Mouse (Mus musculus) midbrain, postnatal 0 days (tissue): ENCODE data around the gene 1700092M07Rik. TPM values are rescaled to one million over a fixed set of nuclear protein-coding genes. Genes with fewer than 3 reads are reported as not detected.

Experiments
- ATAC-seq: fragments of 200-750 bp; cut with Nextera tagmentation; 2 replicates; pipeline ENCODE4 v1.8.0; 2017; ENCODE audit warnings: moderate number of reproducible peaks, mild to moderate bottlenecking, moderate TSS enrichment, moderate library complexity; ENCODE audit not compliant: low FRiP score
- DNase-seq: peaks from one replicate; pipeline ENCODE4 v3.0.0-alpha.2; 2015; ENCODE audit warnings: low spot score
- H3K27ac ChIP-seq: fragments of 300-500 bp; sonication (generic); 2 replicates; pipeline ENCODE4 v1.5.1; 2014; ENCODE audit warnings: low read depth, mild to moderate bottlenecking, low read length, mixed read lengths
- H3K27me3 ChIP-seq: fragments of 300-500 bp; sonication (generic); 2 replicates; pipeline ENCODE4 v1.6.1; 2014; ENCODE audit warnings: low read length, control low read depth, mixed read lengths; ENCODE audit not compliant: insufficient read depth
- H3K36me3 ChIP-seq: fragments of 300-500 bp; sonication (generic); 2 replicates; pipeline ENCODE4 v1.6.1; 2014; ENCODE audit warnings: low read length, control low read depth, mixed read lengths; ENCODE audit not compliant: insufficient read depth
- H3K4me1 ChIP-seq: fragments of 300-500 bp; sonication (generic); 2 replicates; pipeline ENCODE4 v1.6.1; 2014; ENCODE audit warnings: mild to moderate bottlenecking, control low read depth, antibody characterized with exemption, low read length, mixed read lengths; ENCODE audit not compliant: insufficient read depth
- H3K4me2 ChIP-seq: fragments of 300-500 bp; sonication (generic); 2 replicates; pipeline ENCODE4 v1.6.1; 2014; ENCODE audit warnings: low read depth, mild to moderate bottlenecking, low read length, mixed read lengths; ENCODE audit not compliant: poor library complexity, severe bottlenecking
- H3K4me3 ChIP-seq: fragments of 300-500 bp; sonication (generic); 2 replicates; pipeline ENCODE4 v1.5.1; 2014; ENCODE audit warnings: low read depth, mild to moderate bottlenecking, low read length, moderate library complexity
- H3K9ac ChIP-seq: fragments of 300-500 bp; sonication (generic); replicated peaks from 2 replicates; pipeline ENCODE4 v1.6.1; 2014; ENCODE audit warnings: mild to moderate bottlenecking, low read length, moderate library complexity, mixed read lengths; ENCODE audit not compliant: poor library complexity, severe bottlenecking
- H3K9me3 ChIP-seq: fragments of 300-500 bp; sonication (generic); 2 replicates; pipeline ENCODE4 v1.6.1; 2016; ENCODE audit warnings: low read length, control low read depth
- CTCF ChIP-seq: IDR thresholded peaks from 2 replicates; pipeline ENCODE4 v1.5.1; 2016; ENCODE audit warnings: antibody characterized with exemption, mild to moderate bottlenecking
- WGBS: fragments of 180-500 bp; shearing (Covaris S2); extraction: QIAGEN DNeasy Blood & Tissue Kit; methylation state at CpG from one replicate; pipeline ENCODE4 v1.1.7; 2014; 5-methylcytosine and 5-hydroxymethylcytosine counted together
- polyA plus RNA-seq: library from polyadenylated mRNA; unstranded; fragments of >200 nt; fragmentation: Nextera tagmentation; extraction: Ambion mirVana; gene quantifications from 2 replicates; pipeline ENCODE4 v1.2.1, GENCODE M21; 2015
- total RNA-seq: library from RNA; depleted of rRNA; stranded (reverse); fragments of >200 nt; gene quantifications from 2 replicates; pipeline ENCODE4 v1.2.3, GENCODE M21; 2014

The 1700092M07Rik gene
- total and polyA plus RNA-seq, 2 experiments from 2014 or later: 0.64 TPM; not detected in 1

- peak overlapping the region; percentile 69 for H3K4me3 ChIP-seq
- 78% methylated on average over 1 of the region's 1 CpGs for WGBS
- no peak overlapping the region for H3K27ac ChIP-seq
- peak overlapping the region; percentile 62 for H3K4me2 ChIP-seq
- H3K27me3 ChIP-seq: no peaks in the 10 kb centered on the region
- H3K36me3 ChIP-seq: peaks cover 9% of the 10 kb centered on the region; the same call in 1 of the 2 replicates
- H3K9me3 ChIP-seq: no peaks in the 10 kb centered on the region
- DNase-seq (no peak), ATAC-seq (no peak)
- TF ChIP-seq CTCF: no peak
- H3K9ac ChIP-seq: no peak overlapping the region; the same call in 1 of the 2 replicates
- peaks cover 10% of the 10 kb centered on the region; the same call in 1 of the 2 replicates for H3K4me1 ChIP-seq
Observed at GRCm38 (mm10) chr19:8721378-8721777, 19.1 kb upstream of the 1700092M07Rik start.

GRCm38 (mm10) chr19:8722021-8722420 lies 18.5 kb upstream of the 1700092M07Rik start:
- TF ChIP-seq CTCF: no peak
- Histone ChIP-seq H3K27ac (peak overlapping the region; percentile 97; the same call in 1 of the 2 replicates), H3K9me3 (no peaks in the 10 kb centered on the region), H3K9ac (peak overlapping the region; percentile 91), H3K27me3 (no peaks in the 10 kb centered on the region), H3K36me3 (peaks cover 11% of the 10 kb centered on the region; the same call in 1 of the 2 replicates), H3K4me1 (peaks cover 10% of the 10 kb centered on the region; the same call in 1 of the 2 replicates), H3K4me3 (peak overlapping the region; percentile 69), H3K4me2 (peak overlapping the region; percentile 62)
- no peak for ATAC-seq
- no peak for DNase-seq
- 67% methylated on average over 4 of the region's 4 CpGs for WGBS

- Histone ChIP-seq H3K27ac (peak overlapping the region; percentile 97), H3K36me3 (peaks cover 11% of the 10 kb centered on the region; the same call in 1 of the 2 replicates), H3K9ac (peak overlapping the region; percentile 91), H3K4me2 (peak overlapping the region; percentile 62), H3K4me1 (peaks cover 10% of the 10 kb centered on the region; the same call in 1 of the 2 replicates), H3K9me3 (no peaks in the 10 kb centered on the region), H3K27me3 (no peaks in the 10 kb centered on the region), H3K4me3 (peak overlapping the region; percentile 69)
- WGBS: 1% methylated on average over 5 of the region's 5 CpGs
- TF ChIP-seq CTCF: no peak
- no peak for DNase-seq
- ATAC-seq: no peak
Observed at GRCm38 (mm10) chr19:8722559-8722906, 18.0 kb upstream of the 1700092M07Rik start.

- peak; percentile 100 for DNase-seq
- Histone ChIP-seq H3K9me3 (no peaks in the 10 kb centered on the region), H3K4me3 (peak within 1 kb of the TSS; percentile 69), H3K36me3 (peaks cover 11% of the 10 kb centered on the region; the same call in 1 of the 2 replicates), H3K27me3 (no peaks in the 10 kb centered on the region), H3K27ac (peak within 1 kb of the TSS; percentile 97), H3K4me2 (peak within 1 kb of the TSS; percentile 62), H3K4me1 (peaks cover 10% of the 10 kb centered on the region; the same call in 1 of the 2 replicates), H3K9ac (peak within 1 kb of the TSS; percentile 92)
- WGBS: under 1% methylated on average over 50 of the region's 50 CpGs
- ATAC-seq: peak; percentile 95
- TF ChIP-seq CTCF: no peak; the same call in 1 of the 2 replicates
Observed at GRCm38 (mm10) chr19:8722907-8723573, 17.5 kb upstream of the 1700092M07Rik start, which contains the start of gene Slc3a2. Gene Slc3a2, minus strand, starts transcription at chr19:8723369.

- WGBS: under 1% methylated on average over 20 of the region's 20 CpGs
- peak; percentile 45 for DNase-seq
- ATAC-seq: no peak
Observed at GRCm38 (mm10) chr19:8723574-8724346, 16.8 kb upstream of the 1700092M07Rik start.

More at GRCm38 (mm10) chr19:8723574-8724346, 16.8 kb upstream of the 1700092M07Rik start:
- H3K27me3 ChIP-seq: no peaks in the 10 kb centered on the region
- peaks cover 11% of the 10 kb centered on the region; the same call in 1 of the 2 replicates for H3K36me3 ChIP-seq
- no peaks in the 10 kb centered on the region for H3K9me3 ChIP-seq
- TF ChIP-seq CTCF: no peak
- H3K27ac ChIP-seq: peak overlapping the region; percentile 77
- peaks cover 10% of the 10 kb centered on the region; the same call in 1 of the 2 replicates for H3K4me1 ChIP-seq
- peak overlapping the region; percentile 59 for H3K4me2 ChIP-seq
- H3K9ac ChIP-seq: peak overlapping the region; percentile 92
- peak overlapping the region; percentile 69 for H3K4me3 ChIP-seq
